Mouse (Mus musculus) forebrain, embryonic 16.5 days (tissue): ENCODE results near the gene Nubpl. TPM values are rescaled to one million over a fixed set of nuclear protein-coding genes. Genes with fewer than 3 reads are reported as not detected.

Experiments
- ATAC-seq: fragments of 200-750 bp; cut with Nextera tagmentation; 2 replicates; pipeline ENCODE4 v1.8.0; 2017; ENCODE audit warnings: mild to moderate bottlenecking, moderate library complexity
- H3K27ac ChIP-seq: fragments of 300-500 bp; sonication (generic); 2 replicates; pipeline ENCODE4 v1.5.1; 2014; ENCODE audit warnings: low read length, control low read depth
- H3K27me3 ChIP-seq: fragments of 300-500 bp; sonication (generic); replicated peaks from 2 replicates; pipeline ENCODE4 v1.6.1; 2014; ENCODE audit warnings: low read length; ENCODE audit not compliant: control insufficient read depth, insufficient read depth
- H3K36me3 ChIP-seq: fragments of 300-500 bp; sonication (generic); 2 replicates; pipeline ENCODE4 v1.6.1; 2014; ENCODE audit not compliant: control insufficient read depth, insufficient read depth
- H3K4me1 ChIP-seq: fragments of 300-500 bp; sonication (generic); replicated peaks from 2 replicates; pipeline ENCODE4 v1.6.1; 2014; ENCODE audit warnings: low read length; ENCODE audit not compliant: control insufficient read depth, insufficient read depth
- H3K4me2 ChIP-seq: fragments of 300-500 bp; sonication (generic); 2 replicates; pipeline ENCODE4 v1.6.1; 2014; ENCODE audit warnings: mild to moderate bottlenecking, low read length, control low read depth
- H3K4me3 ChIP-seq: fragments of 300-500 bp; sonication (generic); replicated peaks from 2 replicates; pipeline ENCODE4 v1.5.1; 2014; ENCODE audit warnings: mild to moderate bottlenecking, low read length, control low read depth
- H3K9ac ChIP-seq: fragments of 300-500 bp; sonication (generic); replicated peaks from 2 replicates; pipeline ENCODE4 v1.6.1; 2014; ENCODE audit warnings: low read depth, low read length, control low read depth
- H3K9me3 ChIP-seq: fragments of 300-500 bp; sonication (generic); 2 replicates; pipeline ENCODE4 v1.6.1; 2016; ENCODE audit warnings: low read length; ENCODE audit not compliant: control insufficient read depth
- WGBS: fragments of 180-500 bp; shearing (Covaris S2); extraction: QIAGEN DNeasy Blood & Tissue Kit; methylation state at CpG from one replicate; pipeline ENCODE4 v1.1.7; 2014; 5-methylcytosine and 5-hydroxymethylcytosine counted together
- polyA plus RNA-seq: library from polyadenylated mRNA; unstranded; fragments of >200 nt; fragmentation: Nextera tagmentation; extraction: Ambion mirVana; gene quantifications from 2 replicates; pipeline ENCODE4 v1.2.1, GENCODE M21; 2015

The Nubpl gene
- polyA plus RNA-seq, 1 experiment from 2014 or later: 9.6 TPM

DNA sequence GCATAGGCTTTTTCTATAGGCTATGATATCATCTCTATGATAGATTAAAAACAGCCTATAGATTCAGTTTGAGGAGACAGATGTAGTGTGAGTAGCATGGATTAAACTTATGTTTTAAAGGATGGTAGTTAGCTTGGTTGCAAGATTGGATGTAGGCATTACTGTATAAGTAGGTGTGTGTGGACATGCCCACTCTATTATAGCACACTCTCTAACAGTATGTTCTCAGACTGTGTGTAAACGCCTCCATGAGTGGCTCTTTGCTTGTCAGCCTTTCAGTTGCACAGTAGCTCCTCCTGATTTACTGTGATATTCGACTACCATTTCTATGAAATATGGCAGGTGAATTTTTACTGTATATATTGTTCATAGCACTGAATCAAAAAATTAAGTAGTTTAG lies 205.4 kb downstream of the Nubpl start:
- Histone ChIP-seq H3K4me3 (no peak overlapping the region), H3K27me3 (no peaks in the 10 kb centered on the region), H3K9ac (no peak overlapping the region), H3K27ac (no peak overlapping the region), H3K9me3 (no peaks in the 10 kb centered on the region), H3K36me3 (no peaks in the 10 kb centered on the region), H3K4me1 (no peaks in the 10 kb centered on the region), H3K4me2 (no peak overlapping the region)
- 87% methylated on average over 2 of the region's 2 CpGs for WGBS
- no peak for ATAC-seq

DNA sequence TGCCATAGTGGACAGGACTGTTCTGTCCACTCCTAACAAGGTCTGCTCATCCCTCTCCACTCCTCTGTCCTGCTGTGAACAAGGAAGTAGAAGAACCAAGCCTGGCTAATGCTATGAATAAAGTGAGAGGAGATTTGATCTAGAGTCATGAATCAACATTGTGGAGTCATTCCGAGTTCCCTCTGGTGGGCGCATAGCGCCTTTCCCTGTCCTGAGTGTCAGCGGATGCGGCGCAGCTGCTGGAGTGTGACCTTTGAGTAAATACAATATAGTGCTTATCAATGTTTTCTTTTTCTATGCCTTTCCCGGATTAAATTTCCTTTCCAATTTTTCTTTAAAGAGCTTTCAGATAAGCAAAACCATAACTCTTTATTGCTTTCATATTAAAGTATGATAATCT lies 208.8 kb downstream of the Nubpl start:
- WGBS: 92% methylated on average over 7 of the region's 7 CpGs
- ATAC-seq: no peak
- no peaks in the 10 kb centered on the region for H3K9me3 ChIP-seq
- H3K4me1 ChIP-seq: no peaks in the 10 kb centered on the region
- no peaks in the 10 kb centered on the region for H3K36me3 ChIP-seq
- no peak overlapping the region for H3K4me2 ChIP-seq
- H3K27ac ChIP-seq: no peak overlapping the region
- H3K27me3 ChIP-seq: no peaks in the 10 kb centered on the region
- no peak overlapping the region for H3K4me3 ChIP-seq
- H3K9ac ChIP-seq: no peak overlapping the region

DNA sequence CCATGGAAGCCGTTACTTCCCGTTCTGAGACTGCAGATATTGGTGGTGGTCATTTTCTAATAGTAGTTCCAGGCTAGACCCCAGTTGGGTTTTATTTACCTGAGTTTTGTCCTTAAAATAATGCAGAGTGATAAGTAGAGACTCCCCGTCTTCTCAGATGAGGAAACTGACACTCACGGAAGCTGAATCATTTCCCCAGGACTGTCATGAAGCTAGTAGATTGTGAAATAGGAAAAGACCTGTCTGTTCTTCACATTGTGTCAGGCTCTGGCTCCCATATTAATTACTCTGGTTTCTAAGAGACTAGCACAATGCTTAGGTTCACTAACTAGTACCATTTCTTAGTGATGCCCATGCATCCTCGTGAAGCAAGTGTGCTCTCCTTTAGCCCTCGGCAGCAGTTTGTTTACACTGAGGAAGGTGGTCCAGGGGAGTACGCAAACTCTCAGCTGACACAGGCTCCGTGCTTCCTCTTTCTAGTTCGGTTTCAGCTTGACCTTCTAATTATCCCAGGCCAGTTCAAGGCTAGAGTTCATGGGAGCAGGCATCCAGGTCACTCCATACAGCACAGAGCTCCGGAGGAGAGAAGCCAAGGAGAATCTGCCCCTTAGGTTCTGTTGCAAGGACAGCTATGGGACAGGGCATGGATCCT lies 209.9 kb downstream of the Nubpl start:
- Histone ChIP-seq H3K9me3 (peaks cover under 1% of the 10 kb centered on the region; the same call in 1 of the 2 replicates), H3K4me2 (no peak overlapping the region), H3K4me3 (no peak overlapping the region), H3K4me1 (no peaks in the 10 kb centered on the region), H3K27me3 (no peaks in the 10 kb centered on the region), H3K27ac (no peak overlapping the region), H3K9ac (no peak overlapping the region), H3K36me3 (no peaks in the 10 kb centered on the region)
- ATAC-seq: no peak
- 83% methylated on average over 10 of the region's 10 CpGs for WGBS

DNA sequence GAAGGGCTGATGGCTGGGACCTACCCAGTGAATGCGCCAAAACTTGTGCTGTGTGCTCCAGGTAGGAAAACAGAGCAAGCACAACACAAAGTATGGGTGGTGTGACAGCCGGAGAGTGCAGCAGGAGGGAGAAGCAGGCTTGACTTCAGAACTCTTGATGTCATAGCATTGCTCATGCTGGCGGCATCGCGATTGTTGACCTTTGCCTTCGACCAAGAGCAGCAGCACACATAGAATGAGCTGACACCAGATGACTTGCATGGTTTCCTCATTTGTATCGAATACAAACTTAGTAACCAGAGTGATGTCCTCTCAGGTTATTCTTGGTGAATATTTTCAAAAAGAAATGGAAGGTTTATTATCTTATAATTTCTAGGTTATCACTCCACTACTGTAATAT lies 211.1 kb downstream of the Nubpl start:
- H3K4me1 ChIP-seq: no peaks in the 10 kb centered on the region
- H3K4me2 ChIP-seq: no peak overlapping the region
- H3K36me3 ChIP-seq: no peaks in the 10 kb centered on the region
- WGBS: 95% methylated on average over 7 of the region's 7 CpGs
- no peaks in the 10 kb centered on the region for H3K27me3 ChIP-seq
- no peak for ATAC-seq
- H3K9ac ChIP-seq: no peak overlapping the region
- H3K4me3 ChIP-seq: no peak overlapping the region
- H3K27ac ChIP-seq: no peak overlapping the region
- H3K9me3 ChIP-seq: peaks cover 9% of the 10 kb centered on the region

DNA sequence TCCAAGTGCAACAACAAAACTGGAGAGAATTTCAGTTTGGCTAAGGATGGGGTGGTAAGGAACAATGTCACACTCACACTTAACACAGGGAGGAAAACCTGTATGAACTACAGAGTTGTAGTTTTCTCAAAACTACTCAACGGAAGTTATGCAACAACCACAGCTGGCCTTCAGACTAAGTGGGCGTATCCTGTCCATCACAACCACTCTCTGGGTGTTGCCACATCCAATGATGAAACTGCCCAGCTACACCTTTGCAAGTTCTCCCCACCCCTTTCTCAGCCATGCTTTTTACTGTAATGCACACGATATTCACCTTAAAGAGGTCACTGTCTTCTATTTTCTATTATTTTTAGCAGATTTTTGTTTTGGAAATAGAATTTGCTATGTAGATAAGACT lies 217.3 kb downstream of the Nubpl start:
- H3K4me1 ChIP-seq: no peaks in the 10 kb centered on the region
- H3K36me3 ChIP-seq: no peaks in the 10 kb centered on the region
- peaks cover 9% of the 10 kb centered on the region for H3K9me3 ChIP-seq
- no peak overlapping the region for H3K9ac ChIP-seq
- no peak for ATAC-seq
- H3K27me3 ChIP-seq: no peaks in the 10 kb centered on the region
- 94% methylated on average over 3 of the region's 3 CpGs for WGBS
- H3K27ac ChIP-seq: no peak overlapping the region
- H3K4me2 ChIP-seq: no peak overlapping the region
- no peak overlapping the region for H3K4me3 ChIP-seq

DNA sequence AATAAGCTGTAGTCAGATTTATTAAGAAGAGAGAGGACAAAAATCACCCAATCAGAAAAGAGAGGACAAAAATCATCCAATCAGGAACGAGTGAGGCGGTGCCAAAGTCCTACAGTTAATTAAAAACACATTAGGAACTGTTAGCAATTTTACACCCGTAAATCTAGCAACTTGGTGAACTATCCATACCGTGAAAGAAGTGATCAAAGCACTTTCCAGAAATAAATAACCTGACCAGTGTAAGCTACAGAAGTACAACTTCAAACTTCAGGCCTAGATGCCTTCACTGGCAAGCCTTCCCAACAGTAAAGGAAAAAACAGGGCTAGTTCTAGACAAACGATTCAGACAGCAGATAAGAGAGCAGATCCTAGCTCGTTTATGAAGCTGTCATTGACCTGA lies 220.1 kb downstream of the Nubpl start:
- H3K4me1 ChIP-seq: no peaks in the 10 kb centered on the region
- no peak overlapping the region for H3K4me2 ChIP-seq
- H3K36me3 ChIP-seq: no peaks in the 10 kb centered on the region
- H3K27me3 ChIP-seq: no peaks in the 10 kb centered on the region
- no peak overlapping the region for H3K27ac ChIP-seq
- peaks cover 6% of the 10 kb centered on the region for H3K9me3 ChIP-seq
- WGBS: 77% methylated on average over 6 of the region's 6 CpGs
- H3K9ac ChIP-seq: no peak overlapping the region
- no peak for ATAC-seq
- no peak overlapping the region for H3K4me3 ChIP-seq

DNA sequence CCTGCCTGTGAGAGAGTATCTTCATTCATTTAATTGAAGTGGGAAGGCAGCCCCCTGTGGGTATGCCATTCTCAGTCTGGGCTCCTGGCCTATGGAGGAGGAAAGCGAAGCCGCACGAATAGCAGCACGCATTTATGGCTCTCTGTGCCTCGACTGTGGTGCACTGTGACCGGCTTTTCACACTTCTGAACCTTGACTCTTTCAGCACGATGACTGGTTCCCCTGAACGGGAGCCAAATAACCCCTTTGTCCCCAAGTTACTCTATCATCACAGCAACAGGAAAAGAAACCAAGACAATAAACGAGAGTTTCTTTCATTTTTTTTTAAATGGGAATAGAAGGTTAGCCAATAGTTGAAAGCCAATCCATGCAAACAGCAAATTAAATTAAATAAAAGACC lies 220.9 kb downstream of the Nubpl start:
- H3K4me1 ChIP-seq: no peaks in the 10 kb centered on the region
- H3K27ac ChIP-seq: no peak overlapping the region
- peaks cover under 1% of the 10 kb centered on the region for H3K9me3 ChIP-seq
- no peak overlapping the region for H3K4me3 ChIP-seq
- WGBS: 68% methylated on average over 9 of the region's 9 CpGs
- no peaks in the 10 kb centered on the region for H3K36me3 ChIP-seq
- H3K27me3 ChIP-seq: no peaks in the 10 kb centered on the region
- no peak for ATAC-seq
- H3K9ac ChIP-seq: no peak overlapping the region
- H3K4me2 ChIP-seq: no peak overlapping the region

DNA sequence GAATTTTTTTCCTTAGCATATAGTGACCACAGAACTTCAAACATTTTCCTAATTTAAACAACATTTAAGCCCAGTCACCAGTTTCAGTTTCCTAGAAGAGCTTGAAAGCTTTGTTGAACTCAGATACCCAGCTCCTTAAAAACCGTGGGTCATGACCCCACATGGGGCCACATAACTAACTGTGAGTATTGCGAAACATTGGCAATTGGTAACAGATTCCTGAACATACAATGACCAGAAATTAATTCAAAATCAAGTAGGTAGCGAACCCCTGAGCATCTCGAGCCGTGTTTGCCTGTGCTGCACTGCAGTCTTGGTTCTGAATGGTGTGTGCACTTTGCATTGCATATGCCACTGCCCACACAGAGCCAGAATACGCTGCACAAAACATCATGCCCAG lies 221.6 kb downstream of the Nubpl start:
- Histone ChIP-seq H3K27ac (no peak overlapping the region), H3K4me2 (no peak overlapping the region), H3K9me3 (no peaks in the 10 kb centered on the region), H3K36me3 (no peaks in the 10 kb centered on the region), H3K4me3 (no peak overlapping the region), H3K9ac (no peak overlapping the region), H3K4me1 (no peaks in the 10 kb centered on the region), H3K27me3 (no peaks in the 10 kb centered on the region)
- WGBS: 90% methylated on average over 6 of the region's 6 CpGs
- no peak for ATAC-seq

DNA sequence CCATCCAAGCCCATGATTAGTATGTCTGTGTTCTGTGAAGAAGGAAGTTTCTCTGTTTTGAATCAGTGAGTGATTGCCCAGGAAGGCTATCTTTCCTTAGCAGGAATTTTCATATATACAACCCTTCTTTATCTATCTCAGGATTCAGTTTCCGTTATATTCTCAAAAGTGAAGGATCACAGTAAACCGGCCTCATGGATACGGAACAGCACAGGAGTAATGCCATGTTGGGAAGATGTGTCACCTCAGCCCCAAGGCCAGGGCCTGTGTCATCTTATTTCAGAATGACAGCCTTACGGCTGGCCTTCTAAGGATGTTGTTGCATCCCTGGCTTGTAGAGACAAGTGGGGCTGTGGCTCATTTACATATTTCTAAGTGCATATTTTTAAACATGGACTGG lies 231.0 kb downstream of the Nubpl start:
- Histone ChIP-seq H3K27ac (no peak overlapping the region), H3K9ac (no peak overlapping the region), H3K27me3 (no peaks in the 10 kb centered on the region), H3K4me1 (no peaks in the 10 kb centered on the region), H3K9me3 (no peaks in the 10 kb centered on the region), H3K4me3 (no peak overlapping the region), H3K4me2 (no peak overlapping the region), H3K36me3 (no peaks in the 10 kb centered on the region)
- ATAC-seq: no peak
- 97% methylated on average over 4 of the region's 4 CpGs for WGBS

DNA sequence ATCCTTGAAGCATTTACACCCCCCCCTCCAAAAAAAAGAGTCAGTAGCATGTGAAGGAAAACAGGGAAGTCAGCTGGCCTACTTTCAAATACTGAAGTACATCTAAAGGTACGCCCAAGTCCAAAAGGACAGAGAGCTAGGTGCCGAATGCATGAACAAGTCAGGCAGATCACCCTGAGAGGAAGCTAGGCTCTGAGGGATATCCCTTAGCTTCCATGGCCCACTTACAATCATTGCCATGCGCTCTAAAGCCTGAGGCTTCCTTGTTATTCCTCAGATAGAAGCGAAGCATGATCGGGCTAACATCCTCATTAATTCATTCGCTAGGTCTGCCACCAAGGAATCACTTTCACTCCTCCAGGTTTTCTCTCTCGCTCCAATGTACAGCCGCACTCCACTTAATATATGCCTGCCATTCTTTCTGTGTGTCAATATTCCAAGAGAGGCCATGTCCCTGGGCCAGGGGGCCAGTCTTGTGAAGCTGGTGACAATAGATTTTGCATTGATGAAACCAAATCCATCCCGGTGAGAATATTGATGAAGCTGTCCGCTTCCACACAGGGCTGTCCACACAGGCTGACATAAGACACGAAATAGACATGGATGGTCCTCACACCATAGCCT lies 237.7 kb downstream of the Nubpl start:
- no peaks in the 10 kb centered on the region for H3K36me3 ChIP-seq
- no peak overlapping the region for H3K4me3 ChIP-seq
- no peak overlapping the region for H3K27ac ChIP-seq
- no peak overlapping the region for H3K4me2 ChIP-seq
- H3K9ac ChIP-seq: no peak overlapping the region
- 86% methylated on average over 11 of the region's 11 CpGs for WGBS
- H3K9me3 ChIP-seq: no peaks in the 10 kb centered on the region
- ATAC-seq: no peak
- no peaks in the 10 kb centered on the region for H3K4me1 ChIP-seq
- H3K27me3 ChIP-seq: no peaks in the 10 kb centered on the region
